Mouse (Mus musculus): Measurements from ENCODE around the gene Wdr82.

- TF ChIP-seq CTCF (IDR thresholded peaks at IDR 0.05; ENCODE audit: low read depth) (no peak), EP300 (IDR thresholded peaks at IDR 0.05; ENCODE audit: low read depth) (no peak)
These were observed 32.3 kb downstream of the Wdr82 start, which contains the start of gene Twf2 for GRCm38 (mm10) chr9:106202819-106203636.
